Mouse (Mus musculus): ENCODE data around the gene Npas1. TPM values are rescaled to one million over a fixed set of nuclear protein-coding genes. Genes with fewer than 3 reads are reported as not detected.

Gene Npas1
- polyA plus RNA-seq, 1 experiment from 2014 or later, result 1.7 TPM

DNA sequence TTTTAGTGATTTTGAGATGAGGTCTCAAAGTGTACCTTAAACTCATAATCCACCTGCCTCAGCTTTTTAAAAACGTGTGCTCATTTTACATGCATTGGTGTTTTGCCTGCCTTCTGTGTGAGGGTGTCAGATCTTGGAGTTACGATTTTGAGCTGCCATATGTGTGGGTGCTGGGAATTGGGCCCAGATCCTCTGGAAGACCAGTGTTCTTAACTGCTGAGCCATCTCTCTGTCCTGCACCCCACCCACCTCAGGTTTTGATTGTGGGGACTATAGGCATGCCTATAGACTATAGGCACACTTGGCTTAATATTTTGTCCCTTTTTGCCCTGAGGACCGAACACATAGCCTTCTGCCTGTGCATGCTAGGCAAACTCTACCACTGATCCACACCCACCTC lies 14.7 kb upstream of the Npas1 start:
- H3K27ac ChIP-seq, result no peak overlapping the region
- no peak overlapping the region for H3K9ac ChIP-seq
- H3K4me3 ChIP-seq, result no peak overlapping the region
- H3K27me3 ChIP-seq, result no peaks in the 10 kb centered on the region
- ATAC-seq (ENCODE audit: low FRiP score), result no peak
- peaks cover 28% of the 10 kb centered on the region for H3K36me3 ChIP-seq
- no peaks in the 10 kb centered on the region for H3K4me1 ChIP-seq
- 66% methylated on average over 3 of the region's 3 CpGs for WGBS
- H3K4me2 ChIP-seq (replicated peaks), result no peak overlapping the region
- no peaks in the 10 kb centered on the region for H3K9me3 ChIP-seq (replicated peaks)

DNA sequence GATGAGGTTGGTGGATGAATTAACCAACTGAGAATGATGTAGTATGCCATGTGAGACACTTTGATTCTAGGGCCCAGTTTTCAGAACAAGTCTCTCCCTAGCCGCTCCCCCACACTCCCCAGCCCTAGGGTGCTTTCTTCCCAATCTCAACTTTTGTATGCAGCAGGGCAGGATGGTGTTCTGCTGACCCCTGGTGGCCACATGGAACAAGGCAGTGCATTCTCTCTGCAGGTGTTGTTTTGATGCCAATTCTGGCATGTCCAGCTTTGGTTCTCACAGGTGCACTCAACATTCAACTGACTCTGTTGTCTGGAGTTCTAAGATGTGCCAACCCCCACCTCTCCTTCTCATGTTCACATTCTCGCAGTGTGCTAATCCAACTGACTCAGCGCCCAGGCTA lies 14.2 kb upstream of the Npas1 start:
- ATAC-seq (ENCODE audit: low FRiP score), result peak; percentile 59; the same call in 1 of the 2 replicates
- H3K4me3 ChIP-seq, result no peak overlapping the region
- no peaks in the 10 kb centered on the region for H3K9me3 ChIP-seq (replicated peaks)
- no peaks in the 10 kb centered on the region for H3K27me3 ChIP-seq
- 29% methylated on average over 3 of the region's 3 CpGs for WGBS
- H3K27ac ChIP-seq, result no peak overlapping the region
- no peak overlapping the region for H3K9ac ChIP-seq
- peaks cover 23% of the 10 kb centered on the region for H3K36me3 ChIP-seq
- H3K4me1 ChIP-seq, result no peaks in the 10 kb centered on the region
- H3K4me2 ChIP-seq (replicated peaks), result no peak overlapping the region

DNA sequence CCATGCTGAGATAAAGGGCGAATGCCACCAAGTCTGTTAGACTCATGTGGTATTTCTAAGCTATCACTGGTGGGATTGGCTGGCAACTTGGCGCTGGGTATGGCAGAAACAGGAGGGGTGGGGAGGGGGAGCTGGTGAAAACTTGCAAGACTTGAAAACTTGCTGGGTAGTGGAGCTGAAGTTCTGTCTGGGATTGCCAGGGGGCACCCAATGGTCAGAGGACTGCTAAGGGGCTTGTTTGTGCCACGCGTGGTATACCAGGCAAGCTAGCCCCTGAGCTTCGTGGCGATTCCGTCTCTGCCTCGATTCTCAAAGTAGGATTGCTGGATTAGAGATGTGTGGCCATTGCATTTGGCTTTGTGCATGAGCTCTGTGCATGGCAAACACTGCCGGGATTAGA lies 12.4 kb upstream of the Npas1 start:
- Histone ChIP-seq H3K27me3 (no peaks in the 10 kb centered on the region), H3K4me3 (no peak overlapping the region), H3K4me2 (replicated peaks) (no peak overlapping the region), H3K9me3 (replicated peaks) (no peaks in the 10 kb centered on the region), H3K9ac (no peak overlapping the region), H3K4me1 (no peaks in the 10 kb centered on the region), H3K27ac (no peak overlapping the region), H3K36me3 (peaks cover 5% of the 10 kb centered on the region; the same call in 1 of the 2 replicates)
- no peak for ATAC-seq (ENCODE audit: low FRiP score)
- 90% methylated on average over 9 of the region's 9 CpGs for WGBS

DNA sequence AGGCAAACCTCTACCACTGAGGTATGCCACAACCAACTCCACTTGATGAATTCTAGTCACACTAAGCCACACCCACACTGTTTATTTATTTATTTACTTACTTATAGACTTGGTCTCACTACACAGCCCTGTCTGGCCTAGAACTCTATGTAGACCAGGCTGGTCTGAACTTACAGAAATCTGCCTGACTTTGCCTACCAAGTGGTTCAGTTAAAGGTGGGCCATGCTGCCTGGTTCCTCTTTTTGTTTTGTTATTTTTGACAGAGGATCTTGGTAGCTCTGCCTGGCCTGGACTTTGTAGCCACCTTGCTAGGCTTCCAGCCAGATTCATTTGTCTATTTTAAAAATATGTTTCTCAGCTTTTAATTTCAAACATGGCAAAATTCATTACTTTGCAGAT lies 11.3 kb upstream of the Npas1 start:
- Histone ChIP-seq H3K36me3 (0 out of 2 replicates have a peak, but pooled peaks cover under 1% of the 10 kb centered on the region), H3K9me3 (replicated peaks) (no peaks in the 10 kb centered on the region), H3K4me1 (no peaks in the 10 kb centered on the region), H3K27me3 (no peaks in the 10 kb centered on the region), H3K4me2 (replicated peaks) (no peak overlapping the region), H3K4me3 (no peak overlapping the region), H3K27ac (no peak overlapping the region), H3K9ac (no peak overlapping the region)
- no peak for ATAC-seq (ENCODE audit: low FRiP score)

DNA sequence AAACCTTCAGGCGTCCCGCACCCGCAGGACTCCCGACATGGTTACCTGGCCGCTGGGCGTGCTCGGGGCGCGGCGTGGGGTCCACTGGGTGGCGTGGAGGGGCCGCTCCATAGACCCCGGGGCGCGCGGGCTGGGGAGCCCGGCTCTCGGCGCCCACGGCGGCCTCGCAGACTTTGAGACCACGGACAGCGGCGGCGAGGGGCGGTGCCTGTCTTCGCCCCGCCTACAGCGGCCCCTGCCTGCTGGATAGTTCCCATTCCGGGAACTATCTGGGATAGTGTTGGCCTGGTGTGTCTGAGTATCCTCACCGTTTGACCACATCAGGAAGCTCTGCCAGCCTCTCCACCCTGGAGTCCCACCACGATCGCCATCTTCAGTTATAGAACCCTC lies 933 bp downstream of the Npas1 start:
- no peak for ATAC-seq (ENCODE audit: low FRiP score)
- Histone ChIP-seq H3K27me3 (peaks cover 72% of the 10 kb centered on the region), H3K4me3 (peak overlapping the region; percentile 35), H3K9ac (0 out of 2 replicates have a peak overlapping the region, but pooled peaks have one; percentile 38), H3K36me3 (no peaks in the 10 kb centered on the region), H3K4me1 (peaks cover 23% of the 10 kb centered on the region), H3K27ac (no peak overlapping the region), H3K4me2 (replicated peaks) (peak overlapping the region; percentile 57), H3K9me3 (replicated peaks) (no peaks in the 10 kb centered on the region)
- WGBS, result 2% methylated on average over 32 of the region's 34 CpGs

DNA sequence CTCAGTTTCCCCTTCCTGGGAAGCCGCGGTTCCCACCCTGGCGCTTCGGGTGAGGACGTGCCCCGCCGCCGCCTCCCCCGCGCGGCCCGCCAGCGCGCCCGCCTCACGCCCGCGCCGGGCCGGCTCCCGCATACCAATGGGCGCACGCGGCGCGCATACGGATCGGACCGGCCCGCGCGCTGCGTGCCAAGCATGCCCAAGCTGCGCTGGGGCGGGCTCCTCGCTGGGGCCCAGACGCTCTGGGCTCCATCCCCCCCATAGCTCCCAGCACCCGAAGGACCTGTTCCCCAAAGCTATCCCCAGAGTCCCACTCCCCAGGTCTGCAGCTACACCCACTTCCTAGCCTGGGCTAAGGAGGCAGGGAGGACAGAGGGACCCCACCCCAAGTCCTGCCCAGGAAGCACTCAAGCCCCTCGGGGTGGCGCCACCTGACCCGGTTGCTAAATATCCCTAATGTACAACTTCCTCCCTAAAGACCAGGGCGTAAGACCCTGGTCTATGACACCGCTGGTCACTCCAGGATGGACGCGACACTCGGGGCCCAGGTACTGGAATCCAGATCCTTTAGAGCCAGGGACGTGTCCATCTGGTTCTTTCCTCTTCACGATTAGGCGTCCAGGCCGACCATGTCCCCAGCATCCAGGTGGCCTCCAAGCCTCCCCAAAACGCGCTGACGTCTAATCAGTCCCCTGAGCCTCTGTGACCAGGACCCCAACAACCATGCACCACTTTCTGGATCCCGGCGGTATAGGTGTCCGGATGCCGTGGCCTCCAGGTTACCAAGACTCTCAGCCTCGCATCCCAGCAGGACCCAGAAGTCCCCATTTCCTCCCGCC lies 1.5 kb downstream of the Npas1 start:
- peaks cover 74% of the 10 kb centered on the region for H3K27me3 ChIP-seq
- no peak overlapping the region for H3K27ac ChIP-seq
- no peaks in the 10 kb centered on the region for H3K36me3 ChIP-seq
- peak overlapping the region; percentile 35 for H3K4me3 ChIP-seq
- no peaks in the 10 kb centered on the region for H3K9me3 ChIP-seq (replicated peaks)
- 2% methylated on average over 55 of the region's 59 CpGs for WGBS
- peak; percentile 13; the same call in 1 of the 2 replicates for ATAC-seq (ENCODE audit: low FRiP score)
- peak overlapping the region; percentile 57 for H3K4me2 ChIP-seq (replicated peaks)
- H3K4me1 ChIP-seq, result peaks cover 23% of the 10 kb centered on the region
- peak overlapping the region; percentile 38; the same call in 1 of the 2 replicates for H3K9ac ChIP-seq

DNA sequence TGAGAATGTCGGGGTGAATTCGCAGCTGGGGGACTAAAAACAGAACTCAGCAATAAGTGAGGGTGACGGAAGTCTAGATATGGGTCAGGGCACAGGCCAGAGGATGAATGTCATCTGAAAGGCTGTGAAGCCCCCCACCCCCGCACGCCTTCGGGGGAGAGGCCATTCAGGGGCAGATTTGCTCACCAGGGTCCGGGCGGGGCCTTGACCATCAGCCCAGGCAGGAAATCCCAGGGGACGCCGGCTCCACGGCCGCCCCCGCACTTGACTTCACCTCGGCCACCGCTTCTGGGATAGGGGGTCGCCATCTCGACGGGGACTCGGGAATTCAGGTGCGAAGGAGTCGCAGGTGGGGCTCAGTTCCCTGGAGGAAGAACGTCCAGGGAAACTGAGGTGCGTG lies 2.2 kb downstream of the Npas1 start:
- H3K9ac ChIP-seq, result no peak overlapping the region
- H3K4me2 ChIP-seq (replicated peaks), result peak overlapping the region; percentile 57
- H3K36me3 ChIP-seq, result no peaks in the 10 kb centered on the region
- peaks cover 78% of the 10 kb centered on the region for H3K27me3 ChIP-seq
- no peak overlapping the region for H3K27ac ChIP-seq
- no peak for ATAC-seq (ENCODE audit: low FRiP score)
- H3K4me1 ChIP-seq, result peaks cover 23% of the 10 kb centered on the region
- 3% methylated on average over 23 of the region's 23 CpGs for WGBS
- H3K4me3 ChIP-seq, result peak overlapping the region; percentile 25; the same call in 1 of the 2 replicates
- H3K9me3 ChIP-seq (replicated peaks), result no peaks in the 10 kb centered on the region

DNA sequence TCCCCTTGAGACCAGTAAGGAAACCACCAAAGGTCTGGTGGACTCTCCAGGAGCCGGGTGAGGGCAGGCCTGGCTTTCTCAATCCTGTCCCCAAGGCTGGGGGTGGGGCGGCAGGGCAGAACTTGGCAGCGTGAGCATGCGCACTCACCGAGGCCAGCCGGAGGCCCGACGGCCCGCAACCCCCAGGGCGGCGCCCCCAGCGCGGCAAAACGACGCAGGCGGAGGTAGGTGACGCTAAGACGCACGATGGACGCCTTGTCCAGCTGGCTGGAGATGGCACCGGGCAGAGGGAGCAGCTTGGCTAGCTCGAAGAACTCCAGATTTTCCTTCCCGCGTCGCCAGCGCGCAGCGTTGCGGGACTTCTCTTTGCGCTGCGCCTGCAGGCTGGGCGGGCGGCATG lies 3.1 kb downstream of the Npas1 start:
- ATAC-seq (ENCODE audit: low FRiP score), result no peak
- peaks cover 23% of the 10 kb centered on the region for H3K4me1 ChIP-seq
- peak overlapping the region; percentile 25; the same call in 1 of the 2 replicates for H3K4me2 ChIP-seq (replicated peaks)
- no peak overlapping the region for H3K9ac ChIP-seq
- H3K4me3 ChIP-seq, result peak overlapping the region; percentile 20
- H3K27me3 ChIP-seq, result peaks cover 80% of the 10 kb centered on the region
- no peak overlapping the region for H3K27ac ChIP-seq
- H3K9me3 ChIP-seq (replicated peaks), result no peaks in the 10 kb centered on the region
- no peaks in the 10 kb centered on the region for H3K36me3 ChIP-seq
- WGBS, result 5% methylated on average over 33 of the region's 33 CpGs

DNA sequence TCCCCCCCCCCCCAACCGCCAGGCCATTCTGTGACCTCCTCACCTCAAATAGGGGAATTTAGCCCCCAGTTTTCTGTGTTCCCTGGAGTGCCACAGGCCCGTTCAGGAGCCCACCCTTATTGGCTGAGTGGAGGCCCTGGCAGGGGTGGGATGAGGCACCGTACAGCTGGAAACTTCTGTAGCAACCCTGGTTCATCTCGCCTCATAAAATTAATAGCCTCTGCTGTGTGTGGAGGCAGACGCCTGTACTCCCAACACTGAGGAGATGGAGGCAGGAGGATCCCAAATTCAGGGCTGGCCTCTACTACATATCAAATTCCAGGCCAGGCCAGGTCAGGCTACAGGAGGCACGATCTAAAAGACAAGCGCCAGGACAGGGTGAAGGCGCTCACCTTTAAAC lies 3.7 kb downstream of the Npas1 start:
- H3K4me3 ChIP-seq, result no peak overlapping the region
- no peak overlapping the region for H3K4me2 ChIP-seq (replicated peaks)
- H3K27me3 ChIP-seq, result peaks cover 82% of the 10 kb centered on the region
- peaks cover 23% of the 10 kb centered on the region for H3K4me1 ChIP-seq
- H3K9me3 ChIP-seq (replicated peaks), result no peaks in the 10 kb centered on the region
- H3K27ac ChIP-seq, result no peak overlapping the region
- H3K9ac ChIP-seq, result no peak overlapping the region
- 60% methylated on average over 8 of the region's 8 CpGs for WGBS
- no peak for ATAC-seq (ENCODE audit: low FRiP score)
- H3K36me3 ChIP-seq, result no peaks in the 10 kb centered on the region

DNA sequence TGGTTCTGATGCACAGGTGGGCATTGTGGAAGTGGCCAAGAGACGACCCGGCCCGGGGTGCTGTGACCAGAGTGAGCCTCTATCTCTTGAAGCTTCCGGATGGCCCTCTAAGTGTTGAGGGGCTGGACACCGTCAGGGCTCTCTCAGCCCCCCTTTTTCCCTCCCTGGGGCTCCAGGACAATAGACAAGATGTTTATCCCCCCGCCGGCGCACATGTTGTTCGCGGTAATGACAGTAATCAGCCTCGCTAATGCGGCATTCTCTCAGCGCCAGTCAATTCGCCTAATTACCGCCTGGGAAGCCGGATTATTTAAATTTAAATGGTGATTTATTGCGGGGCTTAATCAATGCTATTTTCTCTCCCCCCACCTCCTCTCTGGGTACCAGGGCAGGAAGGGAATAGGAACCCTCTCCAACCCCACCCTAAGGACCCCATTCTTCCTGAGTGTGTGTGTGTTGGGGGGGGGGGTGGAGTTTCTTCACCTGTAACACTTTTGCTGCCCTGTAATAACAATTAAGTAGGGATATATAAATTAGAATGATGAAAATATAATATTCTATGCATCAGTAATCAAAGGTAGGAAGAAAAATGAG lies 5.3 kb downstream of the Npas1 start:
- H3K4me2 ChIP-seq (replicated peaks), result 0 out of 2 replicates have a peak overlapping the region, but pooled peaks have one; percentile 11
- no peaks in the 10 kb centered on the region for H3K9me3 ChIP-seq (replicated peaks)
- no peak overlapping the region for H3K4me3 ChIP-seq
- no peak overlapping the region for H3K27ac ChIP-seq
- H3K4me1 ChIP-seq, result peaks cover 27% of the 10 kb centered on the region
- peaks cover 71% of the 10 kb centered on the region for H3K27me3 ChIP-seq
- ATAC-seq (ENCODE audit: low FRiP score), result peak; percentile 27; the same call in 1 of the 2 replicates
- 7% methylated on average over 17 of the region's 17 CpGs for WGBS
- no peak overlapping the region for H3K9ac ChIP-seq
- no peaks in the 10 kb centered on the region for H3K36me3 ChIP-seq

DNA sequence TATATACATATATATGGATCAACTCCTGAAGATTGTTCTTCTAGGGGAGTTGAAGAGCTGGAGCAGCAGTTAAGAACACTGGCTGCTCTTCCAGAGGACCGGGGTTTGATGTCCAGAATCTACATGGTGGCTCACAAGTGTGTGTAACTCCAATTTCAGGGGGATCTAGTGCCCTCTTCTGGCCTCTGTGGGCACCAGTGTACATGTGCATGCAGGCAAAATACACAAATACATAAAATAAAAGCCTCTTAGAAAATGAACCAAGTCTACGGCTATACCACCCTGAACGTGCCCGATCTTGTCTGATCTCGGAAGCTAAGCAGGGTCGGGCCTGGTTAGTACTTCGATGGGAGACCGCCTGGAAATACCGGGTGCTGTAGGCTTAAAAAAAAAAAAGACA lies 6.0 kb downstream of the Npas1 start:
- WGBS, result 47% methylated on average over 9 of the region's 9 CpGs
- Histone ChIP-seq H3K4me2 (replicated peaks) (no peak overlapping the region), H3K9ac (no peak overlapping the region), H3K9me3 (replicated peaks) (no peaks in the 10 kb centered on the region), H3K27ac (no peak overlapping the region), H3K27me3 (peaks cover 65% of the 10 kb centered on the region), H3K4me1 (peaks cover 24% of the 10 kb centered on the region), H3K36me3 (no peaks in the 10 kb centered on the region), H3K4me3 (no peak overlapping the region)
- no peak for ATAC-seq (ENCODE audit: low FRiP score)

DNA sequence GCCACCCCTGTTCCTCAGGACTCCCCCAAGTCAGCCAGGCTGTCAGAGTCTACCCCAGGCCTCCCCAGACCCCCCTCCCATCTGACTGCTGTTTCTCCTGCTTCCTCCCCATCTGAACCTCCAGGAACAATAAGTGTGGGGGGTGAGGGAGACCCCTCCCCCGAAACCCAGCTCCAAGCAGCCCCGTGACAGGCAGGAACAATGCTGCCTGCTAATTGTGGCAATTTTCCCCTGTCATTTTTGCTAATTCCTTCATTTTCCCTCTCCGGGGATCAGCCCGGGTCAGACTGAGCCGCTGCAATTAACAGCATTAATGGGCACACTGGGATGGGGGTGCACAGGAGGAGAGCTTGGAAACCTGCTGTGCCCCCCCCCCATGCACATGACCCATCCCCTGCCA lies 9.4 kb downstream of the Npas1 start:
- no peak overlapping the region for H3K4me2 ChIP-seq (replicated peaks)
- H3K9me3 ChIP-seq (replicated peaks), result no peaks in the 10 kb centered on the region
- peaks cover 38% of the 10 kb centered on the region for H3K27me3 ChIP-seq
- H3K4me1 ChIP-seq, result peaks cover 7% of the 10 kb centered on the region; the same call in 1 of the 2 replicates
- no peak for ATAC-seq (ENCODE audit: low FRiP score)
- H3K27ac ChIP-seq, result no peak overlapping the region
- H3K9ac ChIP-seq, result no peak overlapping the region
- H3K4me3 ChIP-seq, result no peak overlapping the region
- H3K36me3 ChIP-seq, result no peaks in the 10 kb centered on the region
- 25% methylated on average over 5 of the region's 5 CpGs for WGBS
